Mouse (Mus musculus) CH12.LX (cell line): Measurements from ENCODE around the gene Rev3l. TPM values are rescaled to one million over a fixed set of nuclear protein-coding genes. Genes with fewer than 3 reads are reported as not detected.

Experiments used
- DNase-seq: peaks from one replicate; pipeline ENCODE4 v3.0.0-alpha.2; 2013; ENCODE audit errors: extremely low read depth
- H3K27ac ChIP-seq: 2 replicates; pipeline ENCODE4 v1.5.1; 2012; ENCODE audit warnings: low read depth, mild to moderate bottlenecking, control low read depth, moderate library complexity; ENCODE audit not compliant: insufficient read depth
- H3K27me3 ChIP-seq: replicated peaks from 2 replicates; pipeline ENCODE3; 2012; ENCODE audit warnings: inconsistent platforms
- H3K36me3 ChIP-seq, 2 experiments: replicated peaks in 1 of 2; 2 replicates each; pipeline versions ENCODE3 to v1.6.1; 2012; ENCODE audit warnings: inconsistent platforms in 1 of 2, low read length in 1 of 2, mild to moderate bottlenecking in 1 of 2, mixed read lengths in 1 of 2, moderate library complexity in 1 of 2; ENCODE audit not compliant: control insufficient read depth in 1 of 2, insufficient read depth in 1 of 2
- H3K4me1 ChIP-seq, 2 experiments: 2 replicates each; pipeline ENCODE4 v1.6.1; 2012; ENCODE audit warnings: inconsistent platforms in 1 of 2, moderate library complexity in 1 of 2; ENCODE audit not compliant: insufficient read depth in 2 of 2, control insufficient read depth in 1 of 2
- H3K4me2 ChIP-seq: 2 replicates; pipeline ENCODE4 v1.6.1; 2012; ENCODE audit warnings: low read depth, mild to moderate bottlenecking, control low read depth; ENCODE audit not compliant: poor library complexity, insufficient read depth, severe bottlenecking
- H3K4me3 ChIP-seq, 3 experiments: fragments of 150-350 bp in 1 of 3; sonication (generic) in 1 of 3; replicated peaks in 1 of 3; 2 replicates each; pipeline versions ENCODE3 to v1.5.1; 2011 to 2012; ENCODE audit warnings: low read depth in 2 of 3, low read length in 2 of 3, mild to moderate bottlenecking in 2 of 3, moderate library complexity in 2 of 3, control low read depth in 1 of 3, improper control_type of control experiment in 1 of 3, inconsistent platforms in 1 of 3, mixed read lengths in 1 of 3; ENCODE audit not compliant: poor library complexity in 1 of 3
- H3K79me2 ChIP-seq: replicated peaks from 2 replicates; pipeline ENCODE4 v1.6.1; 2012; ENCODE audit warnings: mild to moderate bottlenecking, moderate library complexity; ENCODE audit not compliant: control insufficient read depth, poor library complexity, insufficient read depth, severe bottlenecking; ENCODE audit errors: extremely low read depth
- H3K9ac ChIP-seq: 2 replicates; pipeline ENCODE4 v1.6.1; 2012; ENCODE audit warnings: low read depth, mild to moderate bottlenecking, control low read depth, moderate library complexity; ENCODE audit not compliant: insufficient read depth
- H3K9me3 ChIP-seq: replicated peaks from 2 replicates; pipeline ENCODE3; 2012; ENCODE audit warnings: low read length, inconsistent platforms, mixed read lengths
- BHLHE40 ChIP-seq: IDR thresholded peaks from 2 replicates; pipeline ENCODE4 v1.6.1; 2011; ENCODE audit warnings: mild to moderate bottlenecking, low read depth, low read length, improper control_type of control experiment
- CHD2 ChIP-seq: IDR thresholded peaks from 2 replicates; pipeline ENCODE4 v1.6.1; 2011; ENCODE audit warnings: low read length, improper control_type of control experiment
- E2F4 ChIP-seq: IDR thresholded peaks from 2 replicates; pipeline ENCODE4 v1.6.1; 2011; ENCODE audit warnings: low read depth, low read length, improper control_type of control experiment; ENCODE audit not compliant: insufficient replicate concordance
- EP300 ChIP-seq: IDR thresholded peaks from 2 replicates; pipeline ENCODE4 v1.6.1; 2011; ENCODE audit warnings: low read length, improper control_type of control experiment
- GABPA ChIP-seq: IDR thresholded peaks from 2 replicates; pipeline ENCODE4 v1.6.1; 2012; ENCODE audit warnings: low read depth, low read length, improper control_type of control experiment, inconsistent platforms; ENCODE audit not compliant: insufficient replicate concordance
- HCFC1 ChIP-seq: IDR thresholded peaks from 2 replicates; pipeline ENCODE4 v1.6.1; 2012; ENCODE audit warnings: low read depth, mild to moderate bottlenecking, inconsistent platforms, low read length, improper control_type of control experiment
- JUN ChIP-seq: IDR thresholded peaks from 2 replicates; pipeline ENCODE4 v1.6.1; 2011; ENCODE audit warnings: low read depth, mild to moderate bottlenecking, low read length, improper control_type of control experiment, moderate library complexity; ENCODE audit not compliant: insufficient read depth
- KAT2A ChIP-seq: IDR thresholded peaks from 2 replicates; pipeline ENCODE4 v1.6.1; 2012; ENCODE audit warnings: low read length, improper control_type of control experiment, inconsistent platforms; ENCODE audit not compliant: insufficient replicate concordance
- MAX ChIP-seq: IDR thresholded peaks from 2 replicates; pipeline ENCODE4 v1.6.1; 2011; ENCODE audit warnings: low read length, improper control_type of control experiment
- MYC ChIP-seq: IDR thresholded peaks from 2 replicates; pipeline ENCODE4 v1.6.1; 2011; ENCODE audit warnings: low read depth, mild to moderate bottlenecking, improper control_type of control experiment, low read length
- NELFE ChIP-seq: IDR thresholded peaks from 2 replicates; pipeline ENCODE4 v1.6.1; 2011; ENCODE audit warnings: low read depth, low read length, improper control_type of control experiment
- NRF1 ChIP-seq: IDR thresholded peaks from 2 replicates; pipeline ENCODE4 v1.6.1; 2014; ENCODE audit warnings: low read depth, mild to moderate bottlenecking, inconsistent platforms, low read length, improper control_type of control experiment, moderate library complexity
- POLR2A ChIP-seq: IDR thresholded peaks from 2 replicates; pipeline ENCODE4 v1.6.1; 2011; ENCODE audit warnings: low read depth, mild to moderate bottlenecking, improper control_type of control experiment, low read length
- RAD21 ChIP-seq: IDR thresholded peaks from 2 replicates; pipeline ENCODE4 v1.6.1; 2011; ENCODE audit warnings: low read depth, mild to moderate bottlenecking, low read length, improper control_type of control experiment, moderate library complexity
- SIN3A ChIP-seq: IDR thresholded peaks from 2 replicates; pipeline ENCODE4 v1.6.1; 2012; ENCODE audit warnings: low read length, improper control_type of control experiment, inconsistent platforms
- SMC3 ChIP-seq: IDR thresholded peaks from 2 replicates; pipeline ENCODE4 v1.6.1; 2011; ENCODE audit warnings: low read depth, low read length, improper control_type of control experiment
- TCF12 ChIP-seq: IDR thresholded peaks from 2 replicates; pipeline ENCODE4 v1.6.1; 2014; ENCODE audit warnings: low read depth, mild to moderate bottlenecking, inconsistent platforms, low read length, improper control_type of control experiment
- UBTF ChIP-seq: IDR thresholded peaks from 2 replicates; pipeline ENCODE4 v1.6.1; 2012; ENCODE audit warnings: low read depth, mild to moderate bottlenecking, inconsistent platforms, low read length, improper control_type of control experiment, moderate library complexity
- ZKSCAN1 ChIP-seq: IDR thresholded peaks from 2 replicates; pipeline ENCODE4 v1.6.1; 2012; ENCODE audit warnings: low read depth, inconsistent platforms, low read length, improper control_type of control experiment, borderline replicate concordance
- ZMIZ1 ChIP-seq: IDR thresholded peaks from 2 replicates; pipeline ENCODE4 v1.6.1; 2012; ENCODE audit warnings: low read depth, mild to moderate bottlenecking, inconsistent platforms, low read length, improper control_type of control experiment
- ZNF384 ChIP-seq: IDR thresholded peaks from 2 replicates; pipeline ENCODE4 v1.6.1; 2012; ENCODE audit warnings: low read depth, low read length, improper control_type of control experiment, inconsistent platforms
- dilution Hi-C: fragments of 300-500 bp; cut with MboI; formaldehyde crosslinking; loops from 2 replicates; pipeline ENCODE4 v1.14.3; 2020; ENCODE audit warnings: low sequenced_read_pairs; ENCODE audit not compliant: extremely low pct_unique_long_range_greater_than_20kb, extremely low pct_ligation_motif_present
- in situ Hi-C: fragments of 300-500 bp; cut with MboI; formaldehyde crosslinking; loops from 3 replicates; pipeline ENCODE4 v1.14.3; 2019; ENCODE audit warnings: low sequenced_read_pairs, low pct_ligation_motif_present, low pct_unique_long_range_greater_than_20kb, mixed read lengths
- polyA plus RNA-seq: library from polyadenylated mRNA; unstranded; fragments of >175 nt; gene quantifications from 2 replicates; pipeline ENCODE4 v1.2.1, GENCODE M21; 2012; ENCODE audit warnings: low read depth; ENCODE audit not compliant: insufficient read length
- total RNA-seq, 2 experiments: library from RNA; depleted of rRNA; stranded (reverse); fragments of 300-350 nt in 1 of 2; fragments of >200 nt in 1 of 2; gene quantifications; 2 replicates each; pipeline ENCODE4 v1.2.3; 2012 to 2014

Rev3l gene
- total and polyA plus RNA-seq, 3 experiments: 11.0 to 18.0 (median 13.9) TPM

GRCm38 (mm10) chr10:39778305-39778704 lies 46.4 kb downstream of the Rev3l start:
- Histone ChIP-seq H3K9ac (no peak overlapping the region), H3K4me3 (no peak overlapping the region), H3K27ac (no peak overlapping the region), H3K9me3 (no peaks in the 10 kb centered on the region), H3K27me3 (no peaks in the 10 kb centered on the region), H3K79me2 (0 out of 2 replicates have a peak, but pooled peaks cover 3% of the 10 kb centered on the region), H3K36me3 (peaks cover 0 to 3% of the 10 kb centered on the region in 2 experiments), H3K4me1 (peaks cover 10 to 23% of the 10 kb centered on the region in 2 experiments), H3K4me2 (no peak overlapping the region)
- in situ Hi-C loops: no loop called here
- dilution Hi-C loops: no loop called here
- TF ChIP-seq ZKSCAN1: no peak
- TF ChIP-seq RAD21: no peak
- no peak for TF ChIP-seq TCF12
- TF ChIP-seq E2F4: no peak
- no peak for TF ChIP-seq EP300
- no peak for TF ChIP-seq MAX
- TF ChIP-seq UBTF: no peak
- TF ChIP-seq GABPA: no peak
- no peak for TF ChIP-seq MYC
- TF ChIP-seq NELFE: no peak
- no peak for TF ChIP-seq ZNF384
- TF ChIP-seq CHD2: no peak
- no peak for TF ChIP-seq SIN3A
- no peak for TF ChIP-seq POLR2A
- TF ChIP-seq KAT2A: no peak
- TF ChIP-seq JUN: no peak
- TF ChIP-seq NRF1: no peak
- TF ChIP-seq BHLHE40: no peak
- no peak for TF ChIP-seq ZMIZ1
- TF ChIP-seq SMC3: no peak
- DNase-seq: no peak

- in situ Hi-C loops: no loop called here
- no peak overlapping the region for H3K4me2 ChIP-seq
- H3K4me3 ChIP-seq: no peak overlapping the region
- TF ChIP-seq TCF12: no peak
- TF ChIP-seq RAD21: no peak
- TF ChIP-seq EP300: no peak
- TF ChIP-seq MYC: no peak
- TF ChIP-seq MAX: no peak
- TF ChIP-seq HCFC1: no peak
- no peak for TF ChIP-seq UBTF
- H3K9ac ChIP-seq: no peak overlapping the region
- no peaks in the 10 kb centered on the region for H3K4me1 ChIP-seq
- no peak for DNase-seq
- dilution Hi-C loops: no loop called here
- peaks cover 0 to 27% of the 10 kb centered on the region in 2 experiments for H3K36me3 ChIP-seq
- H3K79me2 ChIP-seq: no peaks in the 10 kb centered on the region
- no peaks in the 10 kb centered on the region for H3K27me3 ChIP-seq
- no peaks in the 10 kb centered on the region for H3K9me3 ChIP-seq
- H3K27ac ChIP-seq: no peak overlapping the region
Measured at GRCm38 (mm10) chr10:39785241-39785640, 53.3 kb downstream of the Rev3l start.
